ENCODE assay signal across 27 mouse cellular contexts in the genomic region with DNA sequence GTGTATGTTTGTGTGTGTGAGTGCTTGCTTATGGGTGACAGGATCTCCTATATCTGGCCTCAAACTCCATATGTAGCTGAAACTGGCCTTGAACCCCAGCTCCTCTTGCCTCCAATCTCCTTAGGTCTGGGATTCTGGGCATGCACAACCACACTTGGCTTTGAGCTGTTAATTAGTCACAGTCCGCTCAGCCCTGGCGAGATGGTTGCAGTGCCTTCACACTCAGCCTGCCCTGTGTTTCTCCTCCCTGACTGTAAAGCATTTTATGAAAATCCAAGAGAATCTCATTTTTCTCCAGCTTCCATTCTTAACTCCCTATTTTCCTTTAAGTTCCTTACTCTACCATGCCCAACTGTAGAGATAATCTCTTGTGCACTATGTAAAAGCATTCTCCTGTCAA.
"Had no signal": no experiment of that assay in that cellular context is flagged by ENCODE, and none has a peak within 500 bp of the region (broad histone marks: within the 10 kb centered on the region; RNA-seq: fewer than 3 reads in every experiment).

No protein-coding gene starts in this region.

- H3K4me1 ChIP-seq: hindbrain, embryonic 15.5 days; intestine, embryonic 15.5 days; limb, embryonic 12.5 days; liver, embryonic 13.5 days; liver, embryonic 15.5 days had no signal

- H3K4me2 ChIP-seq: heart, embryonic 12.5 days; hindbrain, embryonic 12.5 days; hindbrain, embryonic 15.5 days; intestine, embryonic 15.5 days; kidney, embryonic 15.5 days; limb, embryonic 12.5 days; liver, embryonic 11.5 days; liver, embryonic 13.5 days; liver, embryonic 15.5 days had no signal

- H3K4me3 ChIP-seq: gastrocnemius, adult 2 months; heart, adult 2 months; heart, embryonic 10.5 days; heart, embryonic 12.5 days; hindbrain, embryonic 10.5 days; hindbrain, embryonic 12.5 days; hindbrain, embryonic 15.5 days; intestine, embryonic 15.5 days; kidney, embryonic 15.5 days; limb, embryonic 12.5 days; liver, embryonic 13.5 days; liver, embryonic 15.5 days had no signal

- DNase-seq: gastrocnemius, adult 2 months; gastrocnemius, postnatal 10 days; gastrocnemius, postnatal 25 days; heart, adult 2 months; heart, postnatal 10 days; heart, postnatal 4 days; kidney, adult 11 months; kidney, adult 8-10 months; kidney, postnatal 10 days; kidney, postnatal 25 days; layer of hippocampus, adult 9-11 months; layer of hippocampus, postnatal 36 days; left cerebral cortex, postnatal 4 days; liver; liver, embryonic 13.5 days; liver, postnatal 0 days had no signal

- H3K9ac ChIP-seq: heart, embryonic 12.5 days; hindbrain, embryonic 12.5 days; hindbrain, embryonic 15.5 days; intestine, embryonic 15.5 days; kidney, embryonic 15.5 days; limb, embryonic 12.5 days; liver, embryonic 13.5 days; liver, embryonic 15.5 days; liver, postnatal 0 days had no signal

- H3K9me3 ChIP-seq: heart, embryonic 10.5 days; heart, embryonic 12.5 days; hindbrain, embryonic 10.5 days; hindbrain, embryonic 12.5 days; hindbrain, embryonic 15.5 days; intestine, embryonic 15.5 days; kidney, embryonic 15.5 days; limb, embryonic 12.5 days; liver, embryonic 13.5 days; liver, embryonic 15.5 days had no signal

- ATAC-seq: hindbrain, postnatal 0 days; intestine, embryonic 15.5 days; liver, postnatal 0 days had no signal

- H3K27ac ChIP-seq: gastrocnemius, adult 2 months; heart, adult 2 months; heart, embryonic 10.5 days; hindbrain, embryonic 10.5 days; hindbrain, embryonic 12.5 days; hindbrain, embryonic 15.5 days; hindbrain, postnatal 0 days; intestine, embryonic 15.5 days; kidney, embryonic 15.5 days; limb, embryonic 12.5 days; liver, embryonic 13.5 days; liver, embryonic 15.5 days had no signal

- H3K27me3 ChIP-seq: heart, embryonic 12.5 days; hindbrain, embryonic 12.5 days; hindbrain, embryonic 15.5 days; intestine, embryonic 15.5 days; kidney, embryonic 15.5 days; limb, embryonic 12.5 days; liver, embryonic 13.5 days; liver, embryonic 15.5 days had no signal

- H3K36me3 ChIP-seq: heart, embryonic 10.5 days; heart, embryonic 12.5 days; hindbrain, embryonic 10.5 days; hindbrain, embryonic 12.5 days; hindbrain, embryonic 15.5 days; intestine, embryonic 15.5 days; kidney, embryonic 15.5 days; limb, embryonic 12.5 days; liver, embryonic 13.5 days; liver, embryonic 15.5 days had no signal
